Mouse (Mus musculus): ENCODE results near the gene Tns3. TPM values are rescaled to one million over a fixed set of nuclear protein-coding genes. Genes with fewer than 3 reads are reported as not detected.

Gene Tns3
- total and polyA plus RNA-seq, 3 experiments: not detected

- no peaks in the 10 kb centered on the region for H3K79me2 ChIP-seq (ENCODE audit: control insufficient read depth, insufficient read depth, low read length, poor library complexity)
- no peak overlapping the region for H3K27ac ChIP-seq (ENCODE audit: control insufficient read depth, low read depth, low read length)
- H3K9ac ChIP-seq (ENCODE audit: control insufficient read depth, low read depth, low read length, poor library complexity, severe bottlenecking): no peak overlapping the region
- no peak for DNase-seq (ENCODE audit: low read depth, low spot score)
- no peaks in the 10 kb centered on the region for H3K4me1 ChIP-seq (ENCODE audit: control insufficient read depth in 1 of 2, insufficient read depth in 2 of 2, low read length in 2 of 2)
- no peaks in the 10 kb centered on the region for H3K9me3 ChIP-seq (replicated peaks; ENCODE audit: insufficient read depth, low read length)
- no peak for TF ChIP-seq HCFC1 (IDR thresholded peaks at IDR 0.05; ENCODE audit: low read depth, low read length)
- TF ChIP-seq TCF12 (IDR thresholded peaks at IDR 0.05; ENCODE audit: low read depth, low read length): no peak
- no peak for TF ChIP-seq SIN3A (IDR thresholded peaks at IDR 0.05; ENCODE audit: low read length)
- no peak for TF ChIP-seq TBP (IDR thresholded peaks at IDR 0.05; ENCODE audit: low read depth, low read length)
- TF ChIP-seq MXI1 (IDR thresholded peaks at IDR 0.05; ENCODE audit: low read depth, low read length): no peak
- no peak for TF ChIP-seq MAZ (IDR thresholded peaks at IDR 0.05; ENCODE audit: low read depth, low read length)
- no peak for TF ChIP-seq ETS1 (IDR thresholded peaks at IDR 0.05; ENCODE audit: low read depth, low read length)
- no peak for TF ChIP-seq USF1 (IDR thresholded peaks at IDR 0.05; ENCODE audit: low read depth, low read length)
- no peak for TF ChIP-seq MYC (IDR thresholded peaks at IDR 0.05; ENCODE audit: low read depth, low read length)
- no peak for TF ChIP-seq CHD1 (IDR thresholded peaks at IDR 0.05; ENCODE audit: low read depth, low read length)
- TF ChIP-seq CHD2 (IDR thresholded peaks at IDR 0.05; ENCODE audit: low read length): no peak
- TF ChIP-seq CTCF (IDR thresholded peaks at IDR 0.05 in 2 of 3, conservative IDR thresholded peaks at IDR 0.05 in 1 of 3; ENCODE audit: control insufficient read depth in 1 of 3, insufficient read depth in 1 of 3, low read depth in 2 of 3, low read length in 3 of 3, poor library complexity in 1 of 3, severe bottlenecking in 1 of 3): no peak
- no peak for TF ChIP-seq POLR2AphosphoS5 (IDR thresholded peaks at IDR 0.05; ENCODE audit: borderline replicate concordance, low read depth, low read length)
- TF ChIP-seq ZKSCAN1 (IDR thresholded peaks at IDR 0.05; ENCODE audit: low read depth, low read length): no peak
- no peak for TF ChIP-seq EP300 (IDR thresholded peaks at IDR 0.05; ENCODE audit: low read depth in 1 of 2, low read length in 2 of 2)
- no peak for TF ChIP-seq E2F4 (IDR thresholded peaks at IDR 0.05; ENCODE audit: borderline replicate concordance, low read depth, low read length)
- no peak for TF ChIP-seq MAFK (IDR thresholded peaks at IDR 0.05; ENCODE audit: borderline replicate concordance, low read depth, low read length)
- H3K36me3 ChIP-seq (ENCODE audit: control insufficient read depth in 1 of 2, insufficient read depth in 2 of 2, low read length in 2 of 2): no peaks in the 10 kb centered on the region
- H3K4me3 ChIP-seq (ENCODE audit: control insufficient read depth in 1 of 2, insufficient read depth in 1 of 2, low read depth in 2 of 2, low read length in 2 of 2): no peak overlapping the region
- H3K27me3 ChIP-seq (ENCODE audit: control insufficient read depth in 1 of 2, insufficient read depth in 2 of 2, low read length in 2 of 2): no peaks in the 10 kb centered on the region
These were observed 105.5 kb downstream of the Tns3 start for GRCm38 (mm10) chr11:8558761-8559282.

DNA sequence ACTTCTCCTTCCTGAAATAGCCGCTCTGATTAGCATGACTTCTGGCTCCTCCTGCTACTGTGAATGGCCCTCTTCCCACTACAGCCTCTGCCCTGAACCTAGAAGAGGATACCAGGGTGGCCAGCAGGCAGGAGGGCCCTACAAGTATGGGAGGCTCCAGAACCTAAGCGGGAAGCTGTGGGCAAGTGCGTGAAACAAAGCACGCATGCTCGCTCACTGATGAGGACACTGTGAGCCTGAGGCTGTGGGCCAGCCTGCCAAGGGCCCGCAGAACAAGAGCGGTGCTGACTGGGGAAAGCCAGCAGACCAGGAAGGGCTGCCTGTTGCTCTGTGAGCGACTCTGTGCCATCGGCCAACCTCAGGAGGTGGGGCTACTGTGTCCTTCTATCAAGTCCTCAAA lies 106.1 kb downstream of the Tns3 start:
- H3K4me1 ChIP-seq (ENCODE audit: control insufficient read depth in 1 of 2, insufficient read depth in 2 of 2, low read length in 2 of 2): no peaks in the 10 kb centered on the region
- H3K79me2 ChIP-seq (ENCODE audit: control insufficient read depth, insufficient read depth, low read length, poor library complexity): no peaks in the 10 kb centered on the region
- H3K36me3 ChIP-seq (ENCODE audit: control insufficient read depth in 1 of 2, insufficient read depth in 2 of 2, low read length in 2 of 2): no peaks in the 10 kb centered on the region
- TF ChIP-seq ZMIZ1 (IDR thresholded peaks at IDR 0.05; ENCODE audit: low read depth, low read length) (no peak), ZNF384 (IDR thresholded peaks at IDR 0.05; ENCODE audit: low read depth, low read length) (no peak), BHLHE40 (IDR thresholded peaks at IDR 0.05; ENCODE audit: borderline replicate concordance, low read depth, low read length) (no peak), HCFC1 (IDR thresholded peaks at IDR 0.05; ENCODE audit: low read depth, low read length) (no peak), GABPA (IDR thresholded peaks at IDR 0.05; ENCODE audit: low read depth, low read length) (no peak), JUND (IDR thresholded peaks at IDR 0.05; ENCODE audit: low read depth, low read length) (no peak), POLR2AphosphoS5 (IDR thresholded peaks at IDR 0.05; ENCODE audit: borderline replicate concordance, low read depth, low read length) (no peak), GATA1 (IDR thresholded peaks at IDR 0.05; ENCODE audit: low read depth, low read length) (no peak), RCOR1 (IDR thresholded peaks at IDR 0.05; ENCODE audit: low read depth, low read length) (no peak), E2F4 (IDR thresholded peaks at IDR 0.05; ENCODE audit: borderline replicate concordance, low read depth, low read length) (no peak), RAD21 (IDR thresholded peaks at IDR 0.05; ENCODE audit: low read depth, low read length) (no peak), SIN3A (IDR thresholded peaks at IDR 0.05; ENCODE audit: low read length) (no peak), KAT2A (conservative IDR thresholded peaks at IDR 0.05; ENCODE audit: low read depth, low read length) (no peak), MYB (IDR thresholded peaks at IDR 0.05; ENCODE audit: low read depth, low read length) (no peak), ETS1 (IDR thresholded peaks at IDR 0.05; ENCODE audit: low read depth, low read length) (no peak), MAX (IDR thresholded peaks at IDR 0.05; ENCODE audit: low read length) (no peak), SMC3 (IDR thresholded peaks at IDR 0.05; ENCODE audit: low read depth, low read length) (no peak)
- H3K9me3 ChIP-seq (replicated peaks; ENCODE audit: insufficient read depth, low read length): no peaks in the 10 kb centered on the region
- no peak overlapping the region for H3K9ac ChIP-seq (ENCODE audit: control insufficient read depth, low read depth, low read length, poor library complexity, severe bottlenecking)
- no peak overlapping the region for H3K27ac ChIP-seq (ENCODE audit: control insufficient read depth, low read depth, low read length)
- no peaks in the 10 kb centered on the region for H3K27me3 ChIP-seq (ENCODE audit: control insufficient read depth in 1 of 2, insufficient read depth in 2 of 2, low read length in 2 of 2)
- no peak for DNase-seq (ENCODE audit: low read depth, low spot score)
- H3K4me3 ChIP-seq (ENCODE audit: control insufficient read depth in 1 of 2, insufficient read depth in 1 of 2, low read depth in 2 of 2, low read length in 2 of 2): no peak overlapping the region

Data from MEL (cell line).